Mouse (Mus musculus) brain, embryonic 14.5 days (tissue): ENCODE measurements at regions not wholly inside any gene's neighbourhood (a gene's known extent, or its start where the extent isn't known, plus 50 kb on each side); places are given as distances from the start of the nearest gene placed in this dataset.

Experiments used
- CTCF ChIP-seq: fragments of 200-500 bp; IDR thresholded peaks from 2 replicates; pipeline ENCODE4 v1.5.1; 2012; ENCODE audit warnings: inconsistent platforms, mild to moderate bottlenecking, moderate library complexity, borderline replicate concordance; ENCODE audit not compliant: insufficient read depth, insufficient read length; ENCODE audit errors: extremely low read depth
- POLR2A ChIP-seq: fragments of 200-500 bp; IDR thresholded peaks from 2 replicates; pipeline ENCODE4 v1.6.1; 2012; ENCODE audit warnings: mild to moderate bottlenecking, inconsistent platforms, borderline replicate concordance; ENCODE audit not compliant: poor library complexity, insufficient read depth, insufficient read length, severe bottlenecking; ENCODE audit errors: extremely low read depth

GRCm38 (mm10) chr6:98782074-98782473 lies 439.5 kb upstream of the Gm765 start:
- TF ChIP-seq CTCF (no peak), POLR2A (no peak)
